Mouse (Mus musculus): Measurements from ENCODE around the gene Fanca.
"Not testable (repeated sequence)": the region's sequence is repeated elsewhere in the genome, so short reads cannot be mapped to it uniquely, and the experiment has no call there.

The Fanca gene

GRCm38 (mm10) chr8:123271147-123271546, 47.2 kb downstream of the Fanca start:
- DNase-seq (ENCODE audit: low spot score), result no peak

GRCm38 (mm10) chr8:123267926-123268656, 50.3 kb downstream of the Fanca start:
- no peak for DNase-seq (ENCODE audit: low spot score)

- DNase-seq (ENCODE audit: low spot score), result not testable (repeated sequence)
Observed at GRCm38 (mm10) chr8:123257593-123257992, 60.8 kb downstream of the Fanca start.

GRCm38 (mm10) chr8:123257114-123257513, 61.3 kb downstream of the Fanca start:
- DNase-seq (ENCODE audit: low spot score), result no peak

GRCm38 (mm10) chr8:123255170-123255569, 63.2 kb downstream of the Fanca start:
- DNase-seq (ENCODE audit: low spot score), result no peak

GRCm38 (mm10) chr8:123254099-123254885, 64.1 kb downstream of the Fanca start, which contains the start of the genes Zfp276 and Vps9d1:
Zfp276 (plus strand) TSS chr8:123254195.
Vps9d1 (minus strand) TSS chr8:123254348.
- peak; percentile 87 for DNase-seq (ENCODE audit: low spot score)

- peak; percentile 28 for DNase-seq (ENCODE audit: low spot score)
Observed at GRCm38 (mm10) chr8:123253451-123254098, 64.8 kb downstream of the Fanca start.

GRCm38 (mm10) chr8:123252925-123253324, 65.5 kb downstream of the Fanca start:
- no peak for DNase-seq (ENCODE audit: low spot score)

- no peak for DNase-seq (ENCODE audit: low spot score)
Observed at GRCm38 (mm10) chr8:123250940-123251339, 67.4 kb downstream of the Fanca start.

GRCm38 (mm10) chr8:123248596-123248995, 69.8 kb downstream of the Fanca start:
- DNase-seq (ENCODE audit: low spot score), result no peak

GRCm38 (mm10) chr8:123247748-123248147, 70.6 kb downstream of the Fanca start:
- DNase-seq (ENCODE audit: low spot score), result no peak

GRCm38 (mm10) chr8:123245543-123245942, 72.8 kb downstream of the Fanca start:
- no peak for DNase-seq (ENCODE audit: low spot score)

- DNase-seq (ENCODE audit: low spot score), result no peak
Observed at GRCm38 (mm10) chr8:123244382-123244781, 74.0 kb downstream of the Fanca start.

- DNase-seq (ENCODE audit: low spot score), result no peak
Observed at GRCm38 (mm10) chr8:123243053-123243452, 75.3 kb downstream of the Fanca start.

- no peak for DNase-seq (ENCODE audit: low spot score)
Observed at GRCm38 (mm10) chr8:123242107-123242923, 76.1 kb downstream of the Fanca start.

- DNase-seq (ENCODE audit: low spot score), result no peak
Observed at GRCm38 (mm10) chr8:123239398-123239797, 79.0 kb downstream of the Fanca start.

- peak; percentile 89 for DNase-seq (ENCODE audit: low spot score)
Observed at GRCm38 (mm10) chr8:123235520-123236497, 82.6 kb downstream of the Fanca start, which contains the start of gene Spata2l. Spata2l (minus strand) TSS chr8:123236233.

- no peak for DNase-seq (ENCODE audit: low spot score)
Observed at GRCm38 (mm10) chr8:123234918-123235519, 83.4 kb downstream of the Fanca start.

GRCm38 (mm10) chr8:123233760-123234159, 84.6 kb downstream of the Fanca start:
- no peak for DNase-seq (ENCODE audit: low spot score)

- no peak for DNase-seq (ENCODE audit: low spot score)
Observed at GRCm38 (mm10) chr8:123233300-123233699, 85.1 kb downstream of the Fanca start.
